Mouse (Mus musculus) G1E (cell line): ENCODE results near the gene Fibcd1. TPM values are rescaled to one million over a fixed set of nuclear protein-coding genes. Genes with fewer than 3 reads are reported as not detected.

Source experiments
- ATAC-seq: 2 replicates; pipeline ENCODE4 v1.8.0; 2016; ENCODE audit warnings: mild to moderate bottlenecking; ENCODE audit not compliant: insufficient number of reproducible peaks, poor library complexity, low FRiP score, severe bottlenecking; ENCODE audit errors: extremely low read depth
- DNase-seq: peaks from one replicate; pipeline ENCODE4 v3.0.0; 2012; ENCODE audit warnings: low spot score
- H3K27me3 ChIP-seq: 2 replicates; pipeline ENCODE4 v1.6.1; 2012; ENCODE audit warnings: mild to moderate bottlenecking, low read length, inconsistent platforms; ENCODE audit not compliant: insufficient read depth
- H3K36me3 ChIP-seq: replicated peaks from 2 replicates; pipeline ENCODE3; 2012; ENCODE audit warnings: mild to moderate bottlenecking, inconsistent platforms
- H3K4me1 ChIP-seq: 2 replicates; pipeline ENCODE4 v1.6.1; 2012; ENCODE audit warnings: low read depth, low read length, inconsistent platforms, mixed read lengths; ENCODE audit not compliant: insufficient read depth
- H3K4me3 ChIP-seq: 2 replicates; pipeline ENCODE4 v1.5.1; 2012; ENCODE audit warnings: low read depth, mild to moderate bottlenecking, inconsistent platforms, low read length, moderate library complexity, mixed read lengths
- H3K9me3 ChIP-seq: replicated peaks from 2 replicates; pipeline ENCODE4 v1.6.1; 2012; ENCODE audit warnings: inconsistent platforms
- CTCF ChIP-seq: IDR thresholded peaks from 2 replicates; pipeline ENCODE4 v1.5.1; 2012; ENCODE audit warnings: low read depth, low read length, inconsistent platforms, mixed read lengths
- GATA1 ChIP-seq: IDR thresholded peaks from 2 replicates; pipeline ENCODE4 v1.6.1; 2012; ENCODE audit warnings: borderline replicate concordance, low read length, inconsistent platforms, mixed read lengths
- GATA2 ChIP-seq: IDR thresholded peaks from 2 replicates; pipeline ENCODE4 v1.6.1; 2012; ENCODE audit warnings: low read depth, low read length, inconsistent platforms, borderline replicate concordance
- POLR2AphosphoS5 ChIP-seq: IDR thresholded peaks from 2 replicates; pipeline ENCODE4 v1.6.1; 2012; ENCODE audit warnings: low read depth, low read length, inconsistent platforms; ENCODE audit not compliant: insufficient replicate concordance
- TAL1 ChIP-seq: conservative IDR thresholded peaks from 2 replicates; pipeline ENCODE4 v1.6.1; 2012; ENCODE audit warnings: low read depth, low read length, inconsistent platforms, mixed read lengths
- polyA plus RNA-seq: library from polyadenylated mRNA; stranded (reverse); fragments of >175 nt; gene quantifications from 2 replicates; pipeline ENCODE4 v1.2.3, GENCODE M21; 2012
- total RNA-seq, 2 experiments: library from RNA; stranded (forward) in 1 of 2; stranded (reverse) in 1 of 2; fragments of 200-1000 nt in 1 of 2; fragments of >200 nt in 1 of 2; fragmentation: Nextera tagmentation in 1 of 2; gene quantifications; 2 replicates each; pipeline ENCODE4 v1.2.3; 2014 to 2017

Gene Fibcd1
- total and polyA plus RNA-seq, 3 experiments, result 0.11 TPM; not detected in 2

DNA sequence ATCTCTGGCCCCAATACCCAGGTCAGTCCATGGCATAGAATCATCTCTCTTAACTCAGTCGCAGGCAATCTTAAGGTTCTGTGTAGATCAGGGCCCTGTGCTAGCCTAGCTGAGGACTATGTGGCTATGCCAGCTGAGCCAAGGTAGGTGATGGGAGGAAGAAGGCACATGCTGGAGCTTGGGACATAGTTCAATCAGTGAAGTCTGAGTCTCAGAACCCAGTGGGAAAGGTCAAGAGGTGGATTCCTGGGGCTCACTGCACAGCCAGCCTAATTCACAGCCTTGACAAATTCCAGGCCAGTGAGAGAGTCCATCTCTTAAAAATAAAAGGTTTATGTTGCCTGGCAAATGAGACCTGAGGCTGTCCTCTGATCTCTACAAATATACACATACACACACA is 18.0 kb upstream of the Fibcd1 start:
- peaks cover 20% of the 10 kb centered on the region for H3K27me3 ChIP-seq
- no peak overlapping the region for H3K4me3 ChIP-seq
- H3K4me1 ChIP-seq, result no peaks in the 10 kb centered on the region
- DNase-seq (no peak), ATAC-seq (no peak)
- no peak for TF ChIP-seq TAL1
- no peak for TF ChIP-seq CTCF
- TF ChIP-seq GATA1, result no peak
- no peak for TF ChIP-seq GATA2
- no peak for TF ChIP-seq POLR2AphosphoS5
- no peaks in the 10 kb centered on the region for H3K36me3 ChIP-seq
- H3K9me3 ChIP-seq, result no peaks in the 10 kb centered on the region

- no peaks in the 10 kb centered on the region for H3K9me3 ChIP-seq
- no peak overlapping the region for H3K4me3 ChIP-seq
- H3K4me1 ChIP-seq, result no peaks in the 10 kb centered on the region
- TF ChIP-seq GATA1, result no peak
- no peak for TF ChIP-seq TAL1
- TF ChIP-seq GATA2, result no peak
- TF ChIP-seq CTCF, result no peak
- no peak for TF ChIP-seq POLR2AphosphoS5
- no peak for DNase-seq
- H3K36me3 ChIP-seq, result no peaks in the 10 kb centered on the region
- no peak for ATAC-seq
- peaks cover 21% of the 10 kb centered on the region for H3K27me3 ChIP-seq
Measured at GRCm38 (mm10) chr2:31862919-31863318, 17.1 kb upstream of the Fibcd1 start.

GRCm38 (mm10) chr2:31858500-31858899 is 12.7 kb upstream of the Fibcd1 start:
- H3K36me3 ChIP-seq, result no peaks in the 10 kb centered on the region
- ATAC-seq (no peak), DNase-seq (no peak)
- H3K4me1 ChIP-seq, result no peaks in the 10 kb centered on the region
- no peak overlapping the region for H3K4me3 ChIP-seq
- no peaks in the 10 kb centered on the region for H3K9me3 ChIP-seq
- peaks cover 18% of the 10 kb centered on the region; the same call in 1 of the 2 replicates for H3K27me3 ChIP-seq
- TF ChIP-seq GATA1 (no peak), GATA2 (no peak), CTCF (no peak), TAL1 (no peak), POLR2AphosphoS5 (no peak)

GRCm38 (mm10) chr2:31857180-31857579 is 11.4 kb upstream of the Fibcd1 start:
- Histone ChIP-seq H3K4me1 (no peaks in the 10 kb centered on the region), H3K9me3 (no peaks in the 10 kb centered on the region), H3K4me3 (no peak overlapping the region), H3K27me3 (peaks cover 20% of the 10 kb centered on the region; the same call in 1 of the 2 replicates), H3K36me3 (no peaks in the 10 kb centered on the region)
- no peak for DNase-seq
- ATAC-seq, result no peak
- TF ChIP-seq GATA2 (no peak), GATA1 (no peak), CTCF (no peak), POLR2AphosphoS5 (no peak), TAL1 (no peak)

DNA sequence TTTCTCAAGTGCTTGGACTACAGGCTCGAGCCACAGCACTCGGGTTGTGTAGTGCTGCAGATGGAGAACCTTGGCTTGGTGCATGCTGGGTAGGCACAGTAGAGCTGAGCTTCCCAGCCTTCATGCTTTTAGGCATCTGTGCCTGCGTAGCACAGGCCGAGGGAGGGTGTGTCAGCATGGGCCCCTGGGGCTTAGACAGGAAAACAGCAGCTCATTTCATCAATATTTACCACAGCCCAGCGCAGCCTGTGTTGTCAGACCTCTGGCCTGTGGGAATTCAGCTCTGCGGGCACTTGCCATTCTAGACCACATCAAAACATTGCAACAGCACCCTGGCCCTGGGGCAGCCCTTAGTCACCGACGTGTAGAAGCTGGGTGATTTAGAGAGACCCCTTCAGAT is 10.2 kb upstream of the Fibcd1 start:
- TF ChIP-seq GATA2 (no peak), POLR2AphosphoS5 (no peak), CTCF (no peak), GATA1 (no peak), TAL1 (no peak)
- Histone ChIP-seq H3K36me3 (no peaks in the 10 kb centered on the region), H3K27me3 (peaks cover 20% of the 10 kb centered on the region; the same call in 1 of the 2 replicates), H3K4me3 (no peak overlapping the region), H3K9me3 (no peaks in the 10 kb centered on the region), H3K4me1 (no peaks in the 10 kb centered on the region)
- ATAC-seq, result no peak
- DNase-seq, result no peak

DNA sequence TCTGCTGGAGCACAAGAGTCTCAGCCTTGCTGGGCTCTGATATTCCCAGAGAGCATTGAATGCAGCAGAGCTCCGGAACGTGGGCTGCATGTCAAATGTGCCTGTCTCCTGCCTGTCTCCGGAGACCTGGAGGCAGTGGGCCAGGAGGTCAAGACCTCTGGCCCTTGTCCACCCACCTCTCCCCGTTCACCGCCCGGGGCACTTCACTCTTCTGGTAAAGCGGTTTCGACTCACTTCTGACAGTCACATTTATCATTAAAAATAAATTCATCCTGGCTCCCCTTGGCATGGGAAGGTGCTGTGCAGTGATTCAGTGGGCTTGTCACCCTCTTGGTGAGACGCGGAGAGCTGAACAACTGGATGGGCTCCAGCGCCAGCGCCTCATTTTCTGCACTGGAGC is 4.3 kb upstream of the Fibcd1 start:
- ATAC-seq (no peak), DNase-seq (no peak)
- TF ChIP-seq GATA1 (no peak), TAL1 (no peak), POLR2AphosphoS5 (no peak), GATA2 (no peak), CTCF (no peak)

DNA sequence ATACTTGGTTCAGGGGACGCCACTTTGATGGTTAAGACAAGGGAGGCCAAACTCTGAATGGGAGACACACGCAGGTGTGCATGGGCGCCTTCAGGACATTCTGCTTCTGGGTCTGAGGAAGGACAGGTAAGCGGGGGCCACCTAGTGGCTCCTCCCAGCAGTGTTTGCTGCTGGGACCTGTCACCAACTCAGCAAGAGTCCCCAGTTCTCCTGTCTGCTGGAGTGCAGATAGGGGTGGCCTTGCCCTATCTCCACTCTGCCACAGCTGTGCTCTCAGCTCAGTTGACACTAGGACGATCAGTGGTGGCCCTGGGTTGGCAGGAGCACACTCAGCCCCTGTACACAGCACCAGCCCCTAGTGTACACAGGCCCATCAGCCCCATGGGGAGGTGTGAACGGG is 2.1 kb upstream of the Fibcd1 start:
- Histone ChIP-seq H3K9me3 (no peaks in the 10 kb centered on the region), H3K36me3 (no peaks in the 10 kb centered on the region), H3K4me3 (no peak overlapping the region), H3K27me3 (peaks cover 18% of the 10 kb centered on the region; the same call in 1 of the 2 replicates), H3K4me1 (peaks cover 5% of the 10 kb centered on the region)
- no peak for ATAC-seq
- peak; percentile 41 for DNase-seq
- TF ChIP-seq TAL1 (no peak), CTCF (0 out of 2 replicates have a peak, but pooled peaks have one; percentile 5), GATA2 (no peak), POLR2AphosphoS5 (no peak), GATA1 (no peak)

More for the DNA sequence above, 4.3 kb upstream of the Fibcd1 start:
- peaks cover 15% of the 10 kb centered on the region; the same call in 1 of the 2 replicates for H3K27me3 ChIP-seq
- H3K4me1 ChIP-seq, result peaks cover 5% of the 10 kb centered on the region
- no peaks in the 10 kb centered on the region for H3K36me3 ChIP-seq
- no peaks in the 10 kb centered on the region for H3K9me3 ChIP-seq
- no peak overlapping the region for H3K4me3 ChIP-seq
